Mouse (Mus musculus) cortical plate, adult 2 months (tissue): ENCODE measurements at regions not wholly inside any gene's neighbourhood (a gene's known extent, or its start where the extent isn't known, plus 50 kb on each side); places are given as distances from the start of the nearest gene placed in this dataset.

Experiments used
- CTCF ChIP-seq: fragments of 200-500 bp; IDR thresholded peaks from 2 replicates; pipeline ENCODE4 v1.5.1; 2011; ENCODE audit warnings: mild to moderate bottlenecking, control low read depth, low read length; ENCODE audit not compliant: insufficient read depth; ENCODE audit errors: extremely low read depth
- POLR2A ChIP-seq: fragments of 200-500 bp; IDR thresholded peaks from 2 replicates; pipeline ENCODE4 v1.6.1; 2011; ENCODE audit warnings: mild to moderate bottlenecking, low read length, control low read depth; ENCODE audit not compliant: insufficient read depth; ENCODE audit errors: extremely low read depth

DNA sequence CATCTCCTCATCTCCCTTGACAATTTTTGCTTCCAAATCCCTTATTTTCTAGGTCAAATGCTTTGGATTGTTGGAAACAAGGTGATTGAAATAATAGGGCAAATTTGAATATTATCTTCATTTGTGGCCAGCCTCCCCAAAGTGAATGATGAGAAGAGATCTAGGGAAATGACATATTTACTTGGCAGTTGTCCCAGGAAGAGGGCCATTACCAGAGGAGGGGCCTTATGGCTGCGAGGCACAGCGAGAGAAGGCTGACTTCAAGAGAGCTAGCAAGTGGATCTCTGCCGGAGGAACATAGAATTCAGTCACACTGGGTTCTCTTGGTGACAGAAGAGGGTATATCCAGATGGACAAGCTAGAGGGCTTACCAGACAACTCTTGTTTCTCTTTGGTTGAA, 390.9 kb downstream of the Rps24 start:
- TF ChIP-seq CTCF (no peak), POLR2A (no peak)
